Mouse (Mus musculus) left cerebral cortex, postnatal 25 days (tissue): Measurements from ENCODE around the gene Olfr1387. TPM values are rescaled to one million over a fixed set of nuclear protein-coding genes. Genes with fewer than 3 reads are reported as not detected.
A peak's percentile ranks its signal among the peaks of the same experiment; 100 is the strongest.
"Not testable (repeated sequence)": the region's sequence is repeated elsewhere in the genome, so short reads cannot be mapped to it uniquely, and the experiment has no call there.

Source experiments
- DNase-seq, 2 experiments: peaks; one replicate each; pipeline ENCODE4 v3.0.0; 2022; ENCODE audit warnings: low spot score in 2 of 2, mixed read lengths in 1 of 2
- intact Hi-C: fragments of 180-260 bp; cut with DNase I; formaldehyde crosslinking; loops from one replicate; pipeline ENCODE4 v1.15.1; 2025
- total RNA-seq, 2 experiments: library from RNA; stranded (reverse); gene quantifications; 2 replicates each; pipeline ENCODE4 v1.2.3; 2021

Gene Olfr1387
- not detected for total RNA-seq

- intact Hi-C loops: no loop called here
- no peak for DNase-seq
These were observed at the start of gene Olfr1387 for GRCm38 (mm10) chr11:49455043-49455442. TSS of gene Olfr1387 (plus strand) at chr11:49455343.

DNA sequence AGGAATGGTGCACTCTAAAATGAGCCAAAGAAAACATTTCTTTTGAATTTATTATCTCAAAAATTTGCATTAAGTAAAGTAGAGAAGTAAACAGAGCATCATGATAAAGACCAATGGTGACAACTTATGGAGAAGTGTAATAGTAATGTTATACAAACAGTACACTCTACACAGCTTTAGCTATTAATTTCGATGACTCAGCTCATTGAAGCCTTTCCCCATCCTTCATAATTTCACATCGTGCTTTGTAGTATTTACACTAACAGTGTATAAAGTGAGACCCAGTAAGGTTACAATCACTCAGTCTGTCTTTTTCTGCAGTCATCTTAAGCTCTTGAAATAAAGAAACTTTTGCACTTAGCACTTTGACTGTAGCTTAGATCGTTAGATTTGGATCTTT is 48.4 kb upstream of the Olfr1387 start:
- intact Hi-C loops: no loop called here
- DNase-seq: no peak

- intact Hi-C loops: loop anchor here (5.0 kb wide), 1 partner anchor 218 kb away; no protein-coding TSS in a partner anchor
- peak; percentile 5 to 68 for DNase-seq
These were observed 44.6 kb upstream of the Olfr1387 start for GRCm38 (mm10) chr11:49410540-49410939.

DNA sequence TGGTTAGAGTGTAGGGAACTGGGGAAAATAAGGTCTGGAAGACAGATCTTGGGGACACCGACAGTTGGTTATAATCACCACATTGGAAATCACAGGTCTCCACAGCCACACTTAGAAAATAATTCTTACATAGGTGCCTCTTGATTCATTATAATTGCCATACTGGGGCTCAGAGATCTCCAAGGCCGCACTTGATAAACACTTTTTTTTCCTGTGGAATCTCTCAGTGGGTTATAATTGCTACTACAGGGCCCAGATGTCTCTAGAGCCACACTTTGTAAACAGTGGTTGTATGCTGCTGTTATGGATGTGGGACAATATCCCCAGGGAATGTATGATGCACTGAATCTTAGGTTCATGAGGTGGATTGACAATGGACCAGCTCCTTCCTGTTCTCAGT is 32.4 kb upstream of the Olfr1387 start, which contains the start of gene Olfr1389:
Gene Olfr1389, plus strand, starts transcription at position 301 of the 400 bp plus-strand sequence.
- intact Hi-C loops: no loop called here
- DNase-seq: no peak

GRCm38 (mm10) chr11:49425257-49425927 is 29.8 kb upstream of the Olfr1387 start:
- DNase-seq: no peak

GRCm38 (mm10) chr11:49429641-49430040 is 25.5 kb upstream of the Olfr1387 start:
- DNase-seq: peak; percentile 3 to 36
- intact Hi-C loops: no loop called here

More at GRCm38 (mm10) chr11:49425257-49425927, 29.8 kb upstream of the Olfr1387 start:
- intact Hi-C loops: no loop called here

GRCm38 (mm10) chr11:49436411-49436810 is 18.7 kb upstream of the Olfr1387 start, which contains the start of gene Olfr1388:
TSS of gene Olfr1388 (plus strand) at chr11:49436624.
- intact Hi-C loops: no loop called here
- no peak for DNase-seq

- DNase-seq, intact Hi-C loops: not testable (repeated sequence)
These were observed 9.6 kb downstream of the Olfr1387 start, which contains the start of gene Olfr1386 for GRCm38 (mm10) chr11:49464746-49465145. TSS of gene Olfr1386 (plus strand) at chr11:49465046.

DNA sequence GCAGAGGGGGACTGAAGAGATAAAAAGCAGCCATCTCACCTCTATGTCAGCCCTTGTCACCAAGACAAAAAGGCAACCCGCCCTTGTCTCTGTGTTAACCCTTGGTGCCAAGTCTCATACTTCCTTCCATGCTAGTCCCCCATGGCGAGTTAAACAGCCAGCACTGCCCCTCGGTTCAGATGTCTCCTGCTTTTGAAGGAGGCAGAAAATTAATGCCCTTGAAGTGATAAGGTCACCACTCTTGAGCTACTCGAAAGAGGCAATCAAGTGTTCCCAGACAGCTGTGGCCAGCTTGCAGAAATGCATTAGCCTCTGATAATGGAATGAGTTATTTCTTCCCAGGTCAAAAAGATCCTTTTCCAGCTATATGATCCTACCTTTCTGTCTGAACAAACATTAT is 30.8 kb downstream of the Olfr1387 start:
- no peak for DNase-seq

DNA sequence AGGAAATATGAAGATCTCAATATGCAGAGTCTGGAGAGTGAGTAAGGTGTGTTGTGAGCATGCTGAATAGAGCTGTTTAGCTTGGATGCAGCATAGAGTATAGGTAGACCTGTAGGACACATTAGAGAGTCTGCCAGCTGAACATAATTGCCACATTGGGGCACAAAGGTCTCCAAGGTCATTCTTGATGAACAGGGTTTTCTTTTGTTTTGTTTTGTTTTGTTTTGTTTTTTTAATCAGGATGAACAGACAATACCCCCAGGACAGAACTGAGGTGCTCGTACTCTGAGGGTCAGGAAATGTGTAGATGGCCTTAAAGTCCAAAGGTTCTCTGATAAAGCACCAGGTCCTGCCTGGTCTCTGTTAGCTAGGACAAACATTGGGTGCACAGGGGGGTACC is 33.6 kb downstream of the Olfr1387 start, which contains the start of gene Olfr1385:
Gene Olfr1385, plus strand, starts transcription at position 301 of the 400 bp plus-strand sequence.
- intact Hi-C loops: not testable (repeated sequence)

More for the DNA sequence above, 30.8 kb downstream of the Olfr1387 start:
- intact Hi-C loops: no loop called here

More for the DNA sequence above, 33.6 kb downstream of the Olfr1387 start, which contains the start of gene Olfr1385:
- not testable (repeated sequence) for DNase-seq

Other genes starting within 250 kb of the Olfr1387 start
- gene Mgat1, start 211.2 kb upstream of the Olfr1387 start, total RNA-seq: 10 to 100 TPM; 69.0 to 79.2 TPM
- gene Olfr1393, start 177.0 kb upstream of the Olfr1387 start, total RNA-seq: under 1 TPM; 0.23 to 0.34 TPM
- under 1 TPM in 1 of 2 experiments, not detected in 1; 0.14 TPM for gene Olfr1392, start 170.1 kb upstream of the Olfr1387 start, total RNA-seq
- not detected for gene Olfr10, start 150.6 kb upstream of the Olfr1387 start, total RNA-seq
- not detected for gene Olfr1391, start 132.6 kb upstream of the Olfr1387 start, total RNA-seq
- not detected for gene Olfr1390, start 120.2 kb upstream of the Olfr1387 start, total RNA-seq
- not detected for gene Olfr1389, start 32.3 kb upstream of the Olfr1387 start, total RNA-seq
- gene Olfr1388, start 18.7 kb upstream of the Olfr1387 start, total RNA-seq: under 1 TPM; 0.18 to 0.34 TPM
- gene Olfr1386, start 9.7 kb downstream of the Olfr1387 start, total RNA-seq: not detected
- not detected for gene Olfr1385, start 33.7 kb downstream of the Olfr1387 start, total RNA-seq
- gene Olfr1384, start 51.4 kb downstream of the Olfr1387 start, total RNA-seq: not detected
- gene Olfr1383, start 64.3 kb downstream of the Olfr1387 start, total RNA-seq: not detected
- not detected for gene Olfr1382, start 72.9 kb downstream of the Olfr1387 start, total RNA-seq
- gene Olfr1381, start 88.1 kb downstream of the Olfr1387 start, total RNA-seq: not detected
- gene Olfr1380, start 101.5 kb downstream of the Olfr1387 start, total RNA-seq: not detected
- 1 to 10 TPM; 2.3 to 2.6 TPM for gene Flt4, start 153.9 kb downstream of the Olfr1387 start, total RNA-seq
- gene Scgb3a1, start 208.3 kb downstream of the Olfr1387 start, total RNA-seq: under 1 TPM in 1 of 2 experiments, not detected in 1; 0.78 TPM